Mouse (Mus musculus) CD8-positive naive resting alpha-beta T cell, adult 2 months (primary cell): ENCODE measurements at regions not wholly inside any gene's neighbourhood (a gene's known extent, or its start where the extent isn't known, plus 50 kb on each side); places are given as distances from the start of the nearest gene placed in this dataset.

ENCODE experiments used
- DNase-seq, 2 experiments: peaks; one replicate each; pipeline ENCODE4 v3.0.0; 2022; ENCODE audit warnings: low read depth in 2 of 2, low spot score in 2 of 2

DNA sequence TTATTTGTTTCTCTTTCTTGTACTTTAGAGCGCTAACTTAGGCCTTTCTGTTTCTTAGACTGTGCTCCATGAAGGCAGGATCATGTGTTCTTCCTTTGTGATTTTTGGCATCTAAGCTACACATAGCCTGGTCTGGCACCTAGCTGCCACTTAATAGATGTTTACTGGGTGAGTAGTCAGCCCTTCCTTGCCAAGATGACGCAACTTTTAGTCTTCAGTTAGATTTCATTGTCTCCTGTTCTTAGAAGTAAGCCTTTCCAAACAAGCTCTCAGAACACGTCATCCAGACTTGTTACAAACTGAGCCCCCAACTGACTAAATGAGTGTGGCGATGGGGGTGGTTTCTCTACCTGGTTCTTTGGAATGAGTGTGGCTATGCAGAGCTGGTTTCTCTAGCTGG is 85.4 kb upstream of the Rapgef5 start:
- DNase-seq, result no peak

DNA sequence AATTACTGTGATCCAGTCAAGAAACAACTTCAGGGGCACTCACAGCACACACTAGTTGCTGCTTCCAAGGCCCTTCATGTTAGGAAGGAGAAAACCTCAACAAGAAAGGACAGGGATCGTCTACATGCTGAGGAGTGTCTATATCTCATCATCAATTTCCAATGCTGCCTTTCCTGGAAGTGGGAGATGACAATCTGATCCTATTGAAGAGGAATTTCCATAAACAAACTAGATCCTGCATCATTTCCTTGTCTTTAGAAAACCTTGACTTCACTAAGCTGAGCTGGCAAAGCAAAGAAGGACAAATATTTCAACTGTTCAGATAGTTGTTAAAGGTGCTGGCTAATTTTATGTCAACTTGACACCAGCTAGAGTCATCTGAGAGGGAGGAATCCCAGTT is 83.5 kb upstream of the Rapgef5 start:
- no peak for DNase-seq

DNA sequence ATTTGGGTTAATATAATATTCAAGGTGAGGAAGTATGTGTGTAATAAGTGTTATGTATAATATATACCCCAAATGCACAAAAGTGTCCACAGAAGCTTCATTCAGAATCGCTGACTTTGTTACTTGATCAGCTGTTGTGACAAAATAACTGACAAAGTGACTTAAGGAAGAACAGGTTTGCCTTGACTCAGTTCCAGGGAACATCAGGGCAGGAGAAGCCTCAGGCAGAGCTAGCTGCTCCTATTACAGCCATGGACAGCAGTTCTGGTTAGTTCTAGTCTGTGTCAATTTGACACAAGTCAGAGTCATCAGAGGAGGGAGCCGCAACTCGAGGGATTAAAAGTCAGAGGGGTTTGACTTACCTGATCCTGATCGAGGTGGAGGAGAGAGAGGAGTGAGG is 79.3 kb upstream of the Rapgef5 start:
- DNase-seq, result no peak

DNA sequence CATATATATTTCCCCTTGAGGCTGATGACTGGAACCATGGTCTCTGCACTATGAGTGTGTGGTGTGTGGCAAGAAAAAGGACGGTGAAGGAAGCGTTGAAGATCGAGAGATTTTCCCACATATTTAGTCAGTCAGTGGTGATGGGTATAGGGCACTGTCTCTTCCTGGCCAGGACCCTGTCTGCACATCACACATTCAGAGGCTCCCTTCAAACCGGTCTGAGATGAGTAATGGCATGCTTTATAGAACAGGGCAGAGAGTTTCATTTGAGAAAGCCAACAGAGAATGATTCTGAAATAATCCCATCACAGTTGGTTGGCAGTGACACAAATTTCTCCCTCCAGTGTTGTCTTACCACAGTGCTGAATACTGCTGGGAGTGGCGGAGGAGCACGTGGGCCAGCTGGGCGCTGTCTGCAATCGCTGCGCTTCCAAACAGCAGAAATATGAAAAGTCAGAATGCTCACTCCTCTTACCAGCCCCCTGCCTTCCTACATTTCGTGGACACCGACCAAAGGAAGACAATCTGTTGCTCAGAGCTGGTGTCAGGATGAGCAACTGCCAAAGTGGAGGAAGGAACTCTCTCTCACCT is 77.2 kb upstream of the Rapgef5 start:
- DNase-seq, result no peak

DNA sequence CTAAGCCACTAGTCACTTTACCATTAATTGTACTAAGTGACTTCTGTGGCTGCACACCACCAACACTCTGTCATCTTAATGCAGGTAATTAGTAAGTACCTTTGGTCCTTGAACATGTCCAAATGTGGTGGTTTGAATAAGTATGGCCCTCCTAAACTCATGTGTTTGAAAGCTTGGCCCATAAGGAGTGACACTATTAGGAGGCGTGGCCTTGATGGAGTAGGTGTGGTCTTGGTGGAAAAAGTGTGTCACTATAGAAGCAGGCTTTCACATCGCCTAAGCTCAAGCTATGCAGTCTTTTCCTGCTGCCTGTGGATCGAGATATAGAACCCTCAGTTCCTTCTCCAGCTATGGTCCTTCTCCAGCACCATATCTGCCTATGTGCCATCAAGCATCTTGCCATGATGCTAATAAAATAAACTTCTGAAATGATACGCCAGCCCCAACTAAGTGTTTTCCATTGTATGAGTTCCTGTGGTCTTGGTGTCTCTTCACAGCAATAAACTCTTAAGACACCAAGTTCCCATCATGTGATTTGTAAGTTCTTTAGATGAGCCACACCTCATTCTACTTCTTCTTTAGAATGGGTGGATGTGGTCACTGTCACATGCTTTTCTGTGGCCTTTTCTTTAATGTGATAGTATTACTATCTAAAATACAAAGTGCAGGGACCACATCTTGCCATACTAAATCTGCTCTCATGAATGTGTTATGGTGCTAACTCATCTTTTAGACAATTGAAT is 71.9 kb upstream of the Rapgef5 start:
- no peak for DNase-seq

DNA sequence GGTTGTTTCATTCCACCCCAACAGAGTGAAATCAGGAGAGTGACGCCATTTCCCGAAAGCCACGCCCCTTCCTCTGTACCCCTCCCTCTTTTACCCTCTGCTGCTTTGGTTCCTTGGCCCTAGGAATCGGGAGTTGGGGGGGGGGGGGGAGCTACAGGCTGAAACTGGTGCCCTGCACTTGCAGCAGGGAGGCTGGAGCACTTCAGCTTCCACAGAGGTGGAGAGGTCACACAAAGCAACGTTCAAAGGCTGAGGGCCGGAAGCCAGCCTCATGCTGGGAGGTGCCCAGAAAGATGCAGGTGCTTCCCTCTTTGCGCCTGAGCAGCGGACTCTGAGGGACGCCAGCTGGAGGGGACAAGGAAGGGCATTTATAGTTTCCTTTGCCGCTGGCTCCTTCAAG is 69.1 kb upstream of the Rapgef5 start:
- peak in 1 of 2 experiments; percentile 19 for DNase-seq

DNA sequence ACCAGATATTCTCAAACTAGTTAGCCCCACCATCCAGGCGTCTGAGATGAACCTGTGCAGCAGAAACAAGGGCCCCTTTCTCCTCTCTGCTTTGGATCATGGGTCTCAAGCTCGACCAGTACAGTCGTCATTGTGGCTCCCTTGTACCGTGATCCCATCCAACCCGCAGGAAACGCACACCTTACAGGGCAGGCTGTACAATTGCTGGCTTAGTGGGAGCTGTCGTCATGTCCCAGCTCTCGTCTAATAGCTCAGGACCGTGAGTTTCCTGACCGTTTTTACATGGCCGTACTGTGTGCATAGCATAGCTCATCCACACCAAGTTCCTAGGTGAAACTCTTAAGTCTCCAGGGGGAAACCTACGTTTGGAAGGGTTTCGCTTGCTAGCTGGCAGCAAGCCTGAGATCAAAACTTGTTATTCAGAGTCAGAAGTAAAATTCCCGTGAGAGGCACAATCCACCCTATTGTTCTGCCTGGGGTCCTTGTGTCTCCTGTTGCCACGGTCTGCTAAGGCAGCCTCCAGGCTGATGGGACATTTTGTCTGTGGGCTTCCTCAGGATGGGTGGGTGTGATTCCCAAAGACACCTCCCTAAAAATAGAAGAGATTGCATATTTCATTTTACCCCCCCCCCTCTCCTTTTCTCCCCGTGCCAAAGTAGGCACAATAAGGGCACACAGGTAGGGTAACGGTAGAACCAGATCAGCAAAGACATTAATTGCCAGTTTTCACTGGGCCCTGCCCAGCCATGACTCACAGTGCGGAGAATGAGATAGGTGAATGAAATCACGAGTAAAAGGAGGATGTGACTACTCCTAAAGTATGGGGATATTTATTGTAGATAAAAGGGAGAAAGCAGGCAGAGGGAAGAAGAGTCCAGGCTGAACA is 68.2 kb upstream of the Rapgef5 start:
- DNase-seq, result no peak

DNA sequence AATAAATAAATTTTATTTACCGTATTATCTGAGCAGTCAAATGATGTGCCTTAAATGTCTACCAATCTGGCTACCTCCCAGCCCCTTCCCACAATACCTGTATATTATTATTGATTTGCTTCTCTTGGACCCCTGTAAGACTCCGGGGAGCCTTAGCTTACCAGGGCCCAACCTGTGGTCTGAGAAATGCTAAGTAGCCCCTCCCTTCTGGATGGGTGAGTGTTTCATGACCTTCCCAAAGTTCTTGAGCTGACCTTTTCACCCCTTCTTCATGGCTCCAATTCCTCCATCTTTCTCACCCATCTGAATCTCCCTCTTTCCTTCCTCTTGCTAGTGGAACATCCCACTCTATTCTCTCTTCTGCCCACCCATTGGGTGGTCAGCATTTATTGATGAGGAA is 67.2 kb upstream of the Rapgef5 start:
- DNase-seq, result no peak

DNA sequence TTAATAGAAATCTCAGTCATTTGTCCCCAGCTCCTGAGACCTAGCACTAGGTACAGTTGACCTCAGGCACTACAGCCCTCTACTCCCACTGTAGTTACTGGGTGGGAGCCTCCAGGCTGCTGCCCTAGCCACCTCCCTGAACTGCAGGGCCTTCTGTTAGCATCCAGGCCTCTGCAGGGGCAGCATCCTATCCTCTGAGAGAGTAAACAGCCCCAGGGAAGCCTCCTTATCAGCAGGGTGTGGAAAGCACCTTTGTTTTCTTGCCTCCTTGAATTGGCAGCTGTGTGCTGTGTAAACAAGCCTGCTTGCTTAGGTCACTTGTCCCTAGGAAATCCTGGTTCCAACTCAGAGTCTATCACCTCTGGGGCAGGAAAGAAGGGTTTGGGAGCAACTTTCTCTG is 66.2 kb upstream of the Rapgef5 start:
- DNase-seq, result no peak

DNA sequence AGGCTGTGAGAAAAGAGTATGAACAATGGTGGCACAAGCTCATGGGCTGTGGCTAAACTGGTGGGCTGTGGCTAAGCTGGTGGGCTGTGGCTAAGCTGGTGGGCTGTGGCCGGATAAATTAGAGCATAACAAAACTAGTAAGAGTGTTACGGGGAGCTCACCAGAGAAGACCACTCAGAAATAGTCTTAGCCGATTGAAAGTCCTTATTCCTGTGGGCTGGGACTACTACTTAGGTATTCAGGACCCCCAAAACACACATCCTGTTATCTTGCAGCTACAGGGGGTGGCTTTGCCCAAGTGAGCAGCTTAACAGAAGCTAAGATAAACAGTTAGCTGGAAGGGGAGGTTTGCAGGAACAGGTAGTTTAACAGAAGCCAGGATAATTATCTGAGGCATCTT is 65.4 kb upstream of the Rapgef5 start:
- no peak for DNase-seq

DNA sequence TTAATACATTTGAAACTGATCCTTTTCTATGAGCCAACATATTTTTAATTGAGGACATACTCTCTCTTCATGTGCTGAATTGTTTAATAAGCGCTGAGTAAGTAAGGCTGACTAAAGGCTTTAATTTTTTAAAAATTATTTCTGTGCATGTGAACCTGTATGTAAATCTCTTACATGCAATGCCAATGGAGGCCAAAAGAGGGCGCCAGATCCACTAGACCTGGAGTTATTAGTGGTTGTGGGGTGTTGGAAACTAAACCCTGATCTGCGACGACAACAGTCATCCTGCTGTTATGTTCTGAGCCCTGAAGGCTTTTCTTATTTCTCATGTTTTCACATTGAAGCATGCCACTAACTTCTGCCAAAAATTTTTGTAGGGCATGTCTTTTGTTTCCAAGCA is 64.8 kb upstream of the Rapgef5 start:
- peak; percentile 24 to 25 for DNase-seq

DNA sequence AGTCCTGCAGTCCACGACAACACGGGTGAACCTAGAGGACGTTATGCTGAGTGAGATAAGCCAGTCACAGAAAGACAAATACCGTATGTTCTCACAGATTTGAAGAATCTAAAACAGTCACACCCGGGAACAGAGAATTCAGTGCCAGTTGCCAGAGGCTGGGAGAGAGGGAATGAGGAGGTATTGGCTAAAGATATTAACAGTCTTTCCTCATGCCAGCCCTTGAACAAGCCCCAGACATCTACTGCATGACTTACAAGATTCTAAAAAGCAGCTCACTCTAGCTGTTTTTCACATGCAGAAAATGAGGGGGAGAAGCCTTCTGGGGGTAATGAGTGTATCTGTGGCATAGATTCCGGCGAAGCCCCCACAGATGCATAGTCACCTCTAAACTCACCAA is 60.5 kb upstream of the Rapgef5 start:
- no peak for DNase-seq

DNA sequence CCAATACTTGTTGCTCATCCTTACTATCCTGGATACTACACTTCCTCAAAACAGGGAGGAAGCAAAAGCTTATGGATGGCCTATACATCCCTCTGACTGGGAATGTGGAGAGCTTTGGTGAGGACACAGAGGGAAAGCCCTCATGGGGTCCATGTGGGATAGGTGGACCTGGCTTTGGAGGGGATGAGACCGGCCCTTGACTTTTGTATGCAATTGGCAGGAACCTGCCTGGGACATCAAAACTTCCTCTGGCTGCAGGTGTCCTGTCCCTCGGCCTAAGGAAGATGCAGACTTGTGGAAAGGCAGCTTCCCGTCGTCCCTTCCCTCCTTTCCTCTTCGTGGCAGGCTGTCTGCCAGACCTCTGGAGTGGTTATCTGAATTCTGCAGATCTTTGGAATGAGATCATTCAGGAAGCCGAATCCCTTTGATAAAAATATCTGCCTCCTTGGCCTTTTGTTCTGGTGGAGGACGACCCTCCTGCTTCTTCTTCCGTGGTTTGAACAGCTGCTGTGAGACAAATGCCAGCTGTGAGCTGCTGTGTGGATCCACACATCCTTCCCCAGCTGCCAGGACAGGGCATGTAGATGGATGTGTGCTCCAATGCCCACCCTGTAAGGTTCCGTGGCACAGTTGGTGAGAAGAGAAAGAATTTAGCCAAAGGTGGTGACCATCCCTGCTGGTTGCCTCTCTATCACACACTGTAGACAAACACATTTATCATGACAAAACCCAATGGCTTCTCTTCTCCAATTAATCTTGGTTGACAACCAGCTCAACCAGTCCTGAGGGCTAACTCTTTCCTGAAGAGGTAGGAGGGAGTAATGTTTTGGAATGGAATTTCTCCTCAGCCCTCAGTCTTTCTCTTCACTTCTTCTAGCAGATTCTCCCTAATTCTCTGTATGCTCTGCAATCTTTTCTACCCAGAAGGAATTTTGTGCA is 57.9 kb upstream of the Rapgef5 start:
- DNase-seq, result no peak

DNA sequence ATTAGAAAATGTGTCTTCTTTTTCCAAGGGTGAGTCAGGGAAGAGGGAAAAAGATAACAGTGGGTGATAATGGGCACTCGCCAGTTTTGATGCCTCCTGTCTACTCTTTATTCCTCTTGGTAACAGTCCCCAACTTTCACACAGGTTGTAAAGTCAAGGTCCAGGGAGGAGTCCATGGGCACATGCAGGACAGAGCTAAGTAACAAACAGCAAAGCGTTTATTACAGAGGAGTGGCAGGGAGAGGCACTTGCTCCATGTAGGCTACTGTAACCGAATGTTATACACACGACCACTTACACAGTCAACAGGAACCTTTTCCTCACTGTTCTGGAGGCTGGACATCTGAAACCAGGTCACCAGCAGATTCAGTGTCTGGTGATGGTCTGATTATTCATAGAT is 56.7 kb upstream of the Rapgef5 start:
- DNase-seq, result no peak

DNA sequence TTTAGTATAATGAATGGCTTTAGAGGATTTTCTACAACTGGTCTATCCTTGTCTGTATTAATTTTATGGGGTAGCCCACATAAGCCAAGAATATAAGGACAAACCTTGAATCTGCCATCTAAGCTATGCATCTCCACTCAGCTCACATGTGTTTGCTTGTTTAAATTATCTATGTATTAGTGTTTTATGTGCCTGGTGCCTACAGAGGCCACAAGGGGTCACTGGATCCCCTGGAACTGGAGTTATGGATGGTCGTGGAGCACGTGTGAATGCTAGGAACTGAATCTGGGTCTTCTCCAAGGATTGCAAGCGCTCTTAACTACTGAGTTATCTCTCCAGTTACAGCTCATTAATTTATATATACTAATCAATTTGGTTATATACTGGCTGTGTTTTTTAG is 51.1 kb upstream of the Rapgef5 start:
- no peak for DNase-seq

DNA sequence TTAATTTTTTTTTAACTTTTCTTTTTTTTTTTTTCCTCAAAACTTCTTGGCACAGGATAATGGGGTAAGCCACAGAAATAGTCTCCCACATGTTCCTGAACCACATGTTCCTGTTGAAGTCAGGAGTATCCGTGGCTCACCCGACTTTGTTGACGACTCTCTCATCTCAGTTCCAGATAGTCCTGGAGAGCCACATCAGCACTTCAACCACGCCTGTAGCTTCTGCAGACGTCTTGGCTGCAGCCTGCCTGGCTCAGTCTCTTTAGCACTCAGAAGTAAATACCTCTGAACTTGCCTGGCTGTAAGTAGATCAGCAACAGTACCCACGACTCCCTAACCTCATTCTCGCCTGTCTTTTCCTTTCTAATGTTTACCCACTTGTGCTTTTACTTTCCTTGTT is 50.3 kb upstream of the Rapgef5 start:
- no peak for DNase-seq
